Comparison of ENCODE assay signal across 8 mouse cellular contexts in the genomic region with DNA sequence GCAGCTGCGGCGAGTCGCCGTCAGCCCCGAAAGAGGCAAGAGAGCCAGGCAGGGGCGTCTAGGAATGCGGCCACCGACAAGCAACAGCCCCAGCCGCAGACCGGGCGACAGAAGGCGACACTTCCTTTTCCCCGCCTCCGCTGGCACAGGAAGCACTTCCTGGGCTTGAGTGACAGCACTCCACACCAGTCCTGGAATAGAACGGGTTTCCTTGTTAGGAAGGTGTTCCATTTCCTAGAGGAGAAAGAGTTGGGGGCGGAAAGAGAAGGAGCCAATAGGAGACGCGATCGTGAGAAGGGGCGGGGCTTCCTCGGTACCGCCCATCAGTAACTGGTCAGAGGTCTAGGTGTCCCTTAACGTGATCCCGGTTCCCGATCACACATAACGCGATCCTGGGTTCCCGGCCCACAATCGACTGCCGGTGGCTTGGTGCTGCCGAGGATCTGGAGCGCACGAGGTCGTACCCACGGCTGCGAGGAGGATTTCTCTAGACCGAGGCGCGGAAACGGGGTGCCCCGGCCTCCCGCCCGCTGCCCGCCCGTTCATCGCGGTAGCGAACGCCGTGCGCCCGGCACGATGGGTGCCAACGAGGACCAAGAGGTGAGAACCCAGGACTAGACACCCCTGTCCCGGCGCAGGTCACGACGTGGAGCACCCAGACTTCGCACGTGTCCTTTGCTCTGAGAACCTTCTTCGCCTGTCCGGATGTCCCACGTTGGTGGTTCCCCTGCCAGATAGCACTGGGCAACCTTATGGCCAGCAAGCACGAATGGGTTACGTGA. TPM values are rescaled to one million over a fixed set of nuclear protein-coding genes. Genes with fewer than 3 reads are reported as not detected.
DNase-seq lines count a peak whose midpoint lies in the region; ATAC-seq lines count a peak whose summit lies in the region.

Gene Trappc11 (minus strand): TSS at position 127 of the 782 bp plus-strand sequence.
Gene Rwdd4a (plus strand): TSS at position 321 of the 782 bp plus-strand sequence.

- WGBS in hindbrain, embryonic 14.5 days = under 1% methylated on average over 65 of the region's 65 CpGs

- peak within 1 kb of the TSS; percentile 84 for H3K27ac ChIP-seq in hindbrain, embryonic 14.5 days

- H3K4me1 ChIP-seq in hindbrain, embryonic 14.5 days (replicated peaks; ENCODE audit: control insufficient read depth, insufficient read depth, low read length) = peaks cover 30% of the 10 kb centered on the region

- peak; percentile 100 for ATAC-seq in hindbrain, embryonic 14.5 days (ENCODE audit: low FRiP score)

- no peaks in the 10 kb centered on the region for H3K9me3 ChIP-seq in hindbrain, embryonic 14.5 days (ENCODE audit: control insufficient read depth, low read length)

- DNase-seq in R1 (ENCODE audit: low read depth, low spot score) = peak; percentile 100
- peak; percentile 96 for DNase-seq in cerebellum, postnatal 25 days
- peak; percentile 87 to 91 for DNase-seq in frontal cortex, postnatal 25 days (ENCODE audit: low spot score in 2 of 2)
- DNase-seq in hindbrain, embryonic 14.5 days (ENCODE audit: low spot score) = peak; percentile 95
- peak; percentile 95 for DNase-seq in layer of hippocampus, postnatal 36 days
- DNase-seq in lung, postnatal 36 days = peak; percentile 99
- DNase-seq in retina, postnatal 1 day = peak; percentile 99
- DNase-seq in urinary bladder, adult 18-20 months (ENCODE audit: low spot score in 2 of 2) = peak; percentile 93

- H3K9ac ChIP-seq in hindbrain, embryonic 14.5 days = peak within 1 kb of the TSS; percentile 96

- peak within 1 kb of the TSS; percentile 97 for H3K4me3 ChIP-seq in hindbrain, embryonic 14.5 days (replicated peaks; ENCODE audit: low read length)

- H3K36me3 ChIP-seq in hindbrain, embryonic 14.5 days (replicated peaks; ENCODE audit: control insufficient read depth, insufficient read depth) = peaks cover 25% of the 10 kb centered on the region

- H3K27me3 ChIP-seq in hindbrain, embryonic 14.5 days (ENCODE audit: control insufficient read depth, insufficient read depth, low read length) = no peaks in the 10 kb centered on the region

- H3K4me2 ChIP-seq in hindbrain, embryonic 14.5 days (replicated peaks) = peak within 1 kb of the TSS; percentile 95

RNA-seq across cellular contexts. Expression of gene Trappc11, which starts in this region (rescaled TPM):
- 40.1 and 49.3 TPM in 2 replicates for polyA plus RNA-seq in hindbrain, embryonic 14.5 days (2014; fragmentation: Nextera tagmentation; extraction: Ambion mirVana)
- total RNA-seq in layer of hippocampus, postnatal 36 days (2021) = 10 to 100 TPM; 54.2 to 55.3 TPM

RNA-seq across cellular contexts. Expression of gene Rwdd4a, which starts in this region (rescaled TPM):
- 38.0 and 38.5 TPM in 2 replicates for polyA plus RNA-seq in hindbrain, embryonic 14.5 days (2014; fragmentation: Nextera tagmentation; extraction: Ambion mirVana)
- 10 to 100 TPM; 32.1 to 32.9 TPM for total RNA-seq in layer of hippocampus, postnatal 36 days (2021)

Comparison
In these comparisons a context has a peak if more than half of its experiments do, and no peak if none do; other contexts are left out.
1. Peak in every context shown above with its lines: DNase-seq, ATAC-seq, H3K4me3 ChIP-seq and H3K27ac ChIP-seq.